Mouse (Mus musculus): Measurements from ENCODE around the gene Papss2. TPM values are rescaled to one million over a fixed set of nuclear protein-coding genes. Genes with fewer than 3 reads are reported as not detected.
A peak's percentile ranks its signal among the peaks of the same experiment; 100 is the strongest.

Papss2 gene
- polyA plus RNA-seq, 1 experiment, result 24.5 TPM

GRCm38 (mm10) chr19:32568470-32568869, 27.1 kb upstream of the Papss2 start:
- H3K27ac ChIP-seq (ENCODE audit: insufficient read depth, low read length), result no peak overlapping the region
- H3K4me1 ChIP-seq (ENCODE audit: control insufficient read depth, insufficient read depth, low read length), result no peaks in the 10 kb centered on the region
- H3K4me3 ChIP-seq (ENCODE audit: insufficient read depth, low read length), result no peak overlapping the region
- TF ChIP-seq POLR2A (IDR thresholded peaks at IDR 0.05; ENCODE audit: low read depth, low read length) (no peak), CTCF (IDR thresholded peaks at IDR 0.05; ENCODE audit: borderline replicate concordance, insufficient read depth, low read length) (no peak)

GRCm38 (mm10) chr19:32568961-32569653, 26.5 kb upstream of the Papss2 start:
- no peak overlapping the region for H3K27ac ChIP-seq (ENCODE audit: insufficient read depth, low read length)
- H3K4me3 ChIP-seq (ENCODE audit: insufficient read depth, low read length), result no peak overlapping the region
- TF ChIP-seq CTCF (IDR thresholded peaks at IDR 0.05; ENCODE audit: borderline replicate concordance, insufficient read depth, low read length) (no peak), POLR2A (IDR thresholded peaks at IDR 0.05; ENCODE audit: low read depth, low read length) (no peak)
- H3K4me1 ChIP-seq (ENCODE audit: control insufficient read depth, insufficient read depth, low read length), result no peaks in the 10 kb centered on the region

- TF ChIP-seq POLR2A (IDR thresholded peaks at IDR 0.05; ENCODE audit: low read depth, low read length) (no peak), CTCF (IDR thresholded peaks at IDR 0.05; ENCODE audit: borderline replicate concordance, insufficient read depth, low read length) (no peak)
- Histone ChIP-seq H3K4me3 (ENCODE audit: insufficient read depth, low read length) (no peak overlapping the region), H3K27ac (ENCODE audit: insufficient read depth, low read length) (no peak overlapping the region), H3K4me1 (ENCODE audit: control insufficient read depth, insufficient read depth, low read length) (no peaks in the 10 kb centered on the region)
Observed at GRCm38 (mm10) chr19:32569725-32570124, 25.9 kb upstream of the Papss2 start.

- Histone ChIP-seq H3K27ac (ENCODE audit: insufficient read depth, low read length) (no peak overlapping the region), H3K4me3 (ENCODE audit: insufficient read depth, low read length) (no peak overlapping the region), H3K4me1 (ENCODE audit: control insufficient read depth, insufficient read depth, low read length) (no peaks in the 10 kb centered on the region; the same call in 1 of the 2 replicates)
- TF ChIP-seq POLR2A (IDR thresholded peaks at IDR 0.05; ENCODE audit: low read depth, low read length) (no peak), CTCF (IDR thresholded peaks at IDR 0.05; ENCODE audit: borderline replicate concordance, insufficient read depth, low read length) (no peak)
Observed at GRCm38 (mm10) chr19:32572191-32572590, 23.4 kb upstream of the Papss2 start.

GRCm38 (mm10) chr19:32573259-32573658, 22.3 kb upstream of the Papss2 start:
- H3K27ac ChIP-seq (ENCODE audit: insufficient read depth, low read length), result no peak overlapping the region
- TF ChIP-seq POLR2A (IDR thresholded peaks at IDR 0.05; ENCODE audit: low read depth, low read length) (no peak), CTCF (IDR thresholded peaks at IDR 0.05; ENCODE audit: borderline replicate concordance, insufficient read depth, low read length) (no peak)
- H3K4me1 ChIP-seq (ENCODE audit: control insufficient read depth, insufficient read depth, low read length), result peaks cover 6% of the 10 kb centered on the region
- H3K4me3 ChIP-seq (ENCODE audit: insufficient read depth, low read length), result no peak overlapping the region

GRCm38 (mm10) chr19:32574846-32575245, 20.7 kb upstream of the Papss2 start:
- no peak for TF ChIP-seq POLR2A (IDR thresholded peaks at IDR 0.05; ENCODE audit: low read depth, low read length)
- TF ChIP-seq CTCF (IDR thresholded peaks at IDR 0.05; ENCODE audit: borderline replicate concordance, insufficient read depth, low read length), result no peak
- Histone ChIP-seq H3K4me3 (ENCODE audit: insufficient read depth, low read length) (no peak overlapping the region), H3K4me1 (ENCODE audit: control insufficient read depth, insufficient read depth, low read length) (peaks cover 6% of the 10 kb centered on the region)

GRCm38 (mm10) chr19:32577749-32578148, 17.8 kb upstream of the Papss2 start:
- no peak overlapping the region for H3K4me3 ChIP-seq (ENCODE audit: insufficient read depth, low read length)
- peaks cover 6% of the 10 kb centered on the region for H3K4me1 ChIP-seq (ENCODE audit: control insufficient read depth, insufficient read depth, low read length)
- H3K27ac ChIP-seq (ENCODE audit: insufficient read depth, low read length), result 0 out of 2 replicates have a peak overlapping the region, but pooled peaks have one; percentile 8
- no peak for TF ChIP-seq POLR2A (IDR thresholded peaks at IDR 0.05; ENCODE audit: low read depth, low read length)
- no peak for TF ChIP-seq CTCF (IDR thresholded peaks at IDR 0.05; ENCODE audit: borderline replicate concordance, insufficient read depth, low read length)

More at GRCm38 (mm10) chr19:32574846-32575245, 20.7 kb upstream of the Papss2 start:
- no peak overlapping the region for H3K27ac ChIP-seq (ENCODE audit: insufficient read depth, low read length)

- Histone ChIP-seq H3K4me1 (ENCODE audit: control insufficient read depth, insufficient read depth, low read length) (no peaks in the 10 kb centered on the region), H3K27ac (ENCODE audit: insufficient read depth, low read length) (no peak overlapping the region), H3K4me3 (ENCODE audit: insufficient read depth, low read length) (no peak overlapping the region)
- TF ChIP-seq POLR2A (IDR thresholded peaks at IDR 0.05; ENCODE audit: low read depth, low read length) (no peak), CTCF (IDR thresholded peaks at IDR 0.05; ENCODE audit: borderline replicate concordance, insufficient read depth, low read length) (no peak)
Observed at GRCm38 (mm10) chr19:32583091-32583766, 12.4 kb upstream of the Papss2 start.

- Histone ChIP-seq H3K27ac (ENCODE audit: insufficient read depth, low read length) (no peak overlapping the region), H3K4me1 (ENCODE audit: control insufficient read depth, insufficient read depth, low read length) (no peaks in the 10 kb centered on the region), H3K4me3 (ENCODE audit: insufficient read depth, low read length) (no peak overlapping the region)
- TF ChIP-seq POLR2A (IDR thresholded peaks at IDR 0.05; ENCODE audit: low read depth, low read length) (no peak), CTCF (IDR thresholded peaks at IDR 0.05; ENCODE audit: borderline replicate concordance, insufficient read depth, low read length) (no peak)
Observed at GRCm38 (mm10) chr19:32587727-32588126, 7.9 kb upstream of the Papss2 start.

- Histone ChIP-seq H3K27ac (ENCODE audit: insufficient read depth, low read length) (no peak overlapping the region), H3K4me3 (ENCODE audit: insufficient read depth, low read length) (no peak overlapping the region), H3K4me1 (ENCODE audit: control insufficient read depth, insufficient read depth, low read length) (no peaks in the 10 kb centered on the region)
- no peak for TF ChIP-seq POLR2A (IDR thresholded peaks at IDR 0.05; ENCODE audit: low read depth, low read length)
Observed at GRCm38 (mm10) chr19:32592749-32593148, 2.8 kb upstream of the Papss2 start.
